Mouse (Mus musculus) testis, postnatal 10 days (tissue): ENCODE measurements around the gene Trhr2.
A peak's percentile ranks its signal among the peaks of the same experiment; 100 is the strongest.

Experiments used
- DNase-seq: peaks from one replicate; pipeline ENCODE4 v3.0.0; 2021; ENCODE audit warnings: low spot score

Gene Trhr2

GRCm38 (mm10) chr8:122332753-122333506 lies 27.6 kb downstream of the Trhr2 start:
- DNase-seq: peak; percentile 88

GRCm38 (mm10) chr8:122331134-122331523 lies 29.4 kb downstream of the Trhr2 start:
- no peak for DNase-seq

GRCm38 (mm10) chr8:122330446-122331133 lies 30.0 kb downstream of the Trhr2 start:
- DNase-seq: no peak

GRCm38 (mm10) chr8:122329553-122330239 lies 30.9 kb downstream of the Trhr2 start:
- no peak for DNase-seq

GRCm38 (mm10) chr8:122329072-122329471 lies 31.5 kb downstream of the Trhr2 start:
- no peak for DNase-seq

- DNase-seq: no peak
These were observed 34.4 kb downstream of the Trhr2 start for GRCm38 (mm10) chr8:122326114-122326542.

- no peak for DNase-seq
These were observed 35.4 kb downstream of the Trhr2 start for GRCm38 (mm10) chr8:122325196-122325595.

GRCm38 (mm10) chr8:122323951-122324402 lies 36.6 kb downstream of the Trhr2 start:
- peak; percentile 55 for DNase-seq

GRCm38 (mm10) chr8:122322792-122323191 lies 37.8 kb downstream of the Trhr2 start:
- no peak for DNase-seq

GRCm38 (mm10) chr8:122322126-122322525 lies 38.4 kb downstream of the Trhr2 start:
- DNase-seq: no peak

- DNase-seq: no peak
These were observed 39.1 kb downstream of the Trhr2 start for GRCm38 (mm10) chr8:122321455-122321921.

GRCm38 (mm10) chr8:122320541-122320940 lies 40.0 kb downstream of the Trhr2 start:
- DNase-seq: no peak

GRCm38 (mm10) chr8:122319708-122320075 lies 40.9 kb downstream of the Trhr2 start:
- no peak for DNase-seq

GRCm38 (mm10) chr8:122319045-122319707 lies 41.4 kb downstream of the Trhr2 start:
- DNase-seq: no peak

- no peak for DNase-seq
These were observed 42.5 kb downstream of the Trhr2 start for GRCm38 (mm10) chr8:122317918-122318475.

- DNase-seq: no peak
These were observed 44.1 kb downstream of the Trhr2 start for GRCm38 (mm10) chr8:122316402-122316801.

- DNase-seq: no peak
These were observed 45.5 kb downstream of the Trhr2 start for GRCm38 (mm10) chr8:122314899-122315496.

GRCm38 (mm10) chr8:122313310-122313709 lies 47.2 kb downstream of the Trhr2 start:
- DNase-seq: no peak

- peak; percentile 55 for DNase-seq
These were observed 48.0 kb downstream of the Trhr2 start for GRCm38 (mm10) chr8:122312553-122312952.

GRCm38 (mm10) chr8:122311115-122311514 lies 49.4 kb downstream of the Trhr2 start:
- no peak for DNase-seq

- DNase-seq: no peak
These were observed 51.3 kb downstream of the Trhr2 start for GRCm38 (mm10) chr8:122309272-122309671.
